Comparison of ENCODE assay signal across 11 mouse cellular contexts in genomic region chr3:28415986-28416385, GRCm38 (mm10).
A peak's percentile ranks its signal among the peaks of the same experiment; 100 is the strongest.
DNase-seq lines count a peak whose midpoint lies in the region; ATAC-seq lines count a peak whose summit lies in the region.
"Had no signal": no experiment of that assay in that cellular context is flagged by ENCODE, and none has a peak within 500 bp of the region (broad histone marks: within the 10 kb centered on the region; RNA-seq: fewer than 3 reads in every experiment).

No protein-coding gene starts in this region.

- no peaks in the 10 kb centered on the region for H3K36me3 ChIP-seq in limb, embryonic 11.5 days (ENCODE audit: control insufficient read depth, insufficient read depth, low read length)
- H3K36me3 ChIP-seq in limb, embryonic 10.5 days: no peaks in the 10 kb centered on the region
- H3K36me3 ChIP-seq in forebrain, embryonic 14.5 days (ENCODE audit: control insufficient read depth, insufficient read depth, low read length): no peaks in the 10 kb centered on the region

- no peak for DNase-seq in limb, embryonic 11.5 days (ENCODE audit: low spot score)
- DNase-seq in limb, embryonic 10.5 days (ENCODE audit: low spot score): no peak
- DNase-seq in forebrain, embryonic 14.5 days (ENCODE audit: low spot score): peak; percentile 53
- DNase-seq in mesoderm, embryonic 11.5 days (ENCODE audit: low read depth, low spot score): peak; percentile 45
- DNase-seq in retina, embryonic 14.5 days (ENCODE audit: low spot score): peak; percentile 76
- no peak for DNase-seq in gastrocnemius, postnatal 36 days
- no peak for DNase-seq in kidney, adult 9 months
- DNase-seq in layer of hippocampus, postnatal 10 days (ENCODE audit: low spot score in 2 of 2): no peak
- DNase-seq: adrenal gland, postnatal 14 days; cerebellum, adult 2 months had no signal

- H3K4me1 ChIP-seq in limb, embryonic 11.5 days (ENCODE audit: control insufficient read depth, insufficient read depth, low read length): no peaks in the 10 kb centered on the region
- H3K4me1 ChIP-seq in limb, embryonic 10.5 days: peaks cover 8% of the 10 kb centered on the region
- peaks cover 3% of the 10 kb centered on the region; the same call in 1 of the 2 replicates for H3K4me1 ChIP-seq in forebrain, embryonic 14.5 days (ENCODE audit: control insufficient read depth, insufficient read depth, low read length)

- 0 out of 2 replicates have a peak, but pooled peaks have one; percentile 35 for ATAC-seq in limb, embryonic 11.5 days (ENCODE audit: insufficient number of reproducible peaks, low FRiP score, low TSS enrichment, low read depth)
- peak; percentile 58; the same call in 1 of the 2 replicates for ATAC-seq in forebrain, embryonic 14.5 days

- intact Hi-C loops in gastrocnemius, postnatal 36 days (cut with DNase I): loop anchor here (10.0 kb wide), 1 partner anchor 251 kb away; no protein-coding TSS in a partner anchor

- no peaks in the 10 kb centered on the region for H3K9me3 ChIP-seq in limb, embryonic 11.5 days (ENCODE audit: control insufficient read depth, low read length)
- no peaks in the 10 kb centered on the region for H3K9me3 ChIP-seq in limb, embryonic 10.5 days (replicated peaks)
- H3K9me3 ChIP-seq in forebrain, embryonic 14.5 days (replicated peaks; ENCODE audit: control insufficient read depth, low read length): no peaks in the 10 kb centered on the region

- H3K4me2 ChIP-seq in limb, embryonic 11.5 days (ENCODE audit: low read depth, severe bottlenecking): no peak overlapping the region
- no peak overlapping the region for H3K4me2 ChIP-seq in forebrain, embryonic 14.5 days (ENCODE audit: low read length)

- no peak overlapping the region for H3K4me3 ChIP-seq in limb, embryonic 11.5 days (ENCODE audit: low read depth, low read length)
- H3K4me3 ChIP-seq in limb, embryonic 10.5 days: no peak overlapping the region
- H3K4me3 ChIP-seq in forebrain, embryonic 14.5 days (ENCODE audit: low read depth, low read length): no peak overlapping the region

- WGBS in limb, embryonic 11.5 days: 51% methylated on average over 2 of the region's 2 CpGs
- WGBS in limb, embryonic 10.5 days: 62% methylated on average over 2 of the region's 2 CpGs
- 13% methylated on average over 2 of the region's 2 CpGs for WGBS in forebrain, embryonic 14.5 days

- H3K27ac ChIP-seq in limb, embryonic 11.5 days (replicated peaks; ENCODE audit: low read depth, low read length): no peak overlapping the region
- no peak overlapping the region for H3K27ac ChIP-seq in limb, embryonic 10.5 days
- no peak overlapping the region for H3K27ac ChIP-seq in forebrain, embryonic 14.5 days (ENCODE audit: low read depth, low read length)
- H3K27ac ChIP-seq: liver, embryonic 14.5 days had no signal

- H3K9ac ChIP-seq in limb, embryonic 11.5 days (ENCODE audit: low read length): no peak overlapping the region
- no peak overlapping the region for H3K9ac ChIP-seq in forebrain, embryonic 14.5 days (ENCODE audit: low read length)
- H3K9ac ChIP-seq: liver, embryonic 14.5 days had no signal

- no peaks in the 10 kb centered on the region for H3K27me3 ChIP-seq in limb, embryonic 11.5 days (ENCODE audit: control insufficient read depth, insufficient read depth, low read length)
- H3K27me3 ChIP-seq in limb, embryonic 10.5 days (ENCODE audit: low read depth, poor library complexity, severe bottlenecking): no peaks in the 10 kb centered on the region
- H3K27me3 ChIP-seq in forebrain, embryonic 14.5 days (replicated peaks; ENCODE audit: control insufficient read depth, insufficient read depth, low read length): no peaks in the 10 kb centered on the region

Comparison
In these comparisons a context has a peak if more than half of its experiments do, and no peak if none do; other contexts are left out.
1. DNase-seq: peak in forebrain, embryonic 14.5 days (single experiment), mesoderm, embryonic 11.5 days (single experiment) and retina, embryonic 14.5 days (single experiment); none in limb, embryonic 11.5 days (single experiment), limb, embryonic 10.5 days (single experiment), gastrocnemius, postnatal 36 days (0 of 2), kidney, adult 9 months (single experiment) and layer of hippocampus, postnatal 10 days (0 of 2).